Mouse (Mus musculus) liver, embryonic 13.5 days (tissue): ENCODE data around the gene Cfd. TPM values are rescaled to one million over a fixed set of nuclear protein-coding genes. Genes with fewer than 3 reads are reported as not detected.
"Not testable (repeated sequence)": the region's sequence is repeated elsewhere in the genome, so short reads cannot be mapped to it uniquely, and the experiment has no call there.

Experiments used
- ATAC-seq: fragments of 200-750 bp; cut with Nextera tagmentation; 2 replicates; pipeline ENCODE4 v1.8.0; 2017; ENCODE audit warnings: low read depth, mild to moderate bottlenecking, moderate number of reproducible peaks, moderate library complexity
- DNase-seq: peaks from one replicate; pipeline ENCODE4 v3.0.0; 2022
- H3K27ac ChIP-seq: fragments of 300-500 bp; sonication (generic); 2 replicates; pipeline ENCODE4 v1.5.1; 2015; ENCODE audit warnings: moderate library complexity, mild to moderate bottlenecking, inconsistent platforms
- H3K27me3 ChIP-seq: fragments of 300-500 bp; sonication (generic); 2 replicates; pipeline ENCODE4 v1.6.1; 2015; ENCODE audit warnings: mild to moderate bottlenecking, inconsistent platforms
- H3K36me3 ChIP-seq: fragments of 300-500 bp; sonication (generic); 2 replicates; pipeline ENCODE4 v1.6.1; 2015; ENCODE audit warnings: mild to moderate bottlenecking, inconsistent platforms
- H3K4me1 ChIP-seq: fragments of 300-500 bp; sonication (generic); replicated peaks from 2 replicates; pipeline ENCODE4 v1.6.1; 2015; ENCODE audit warnings: inconsistent platforms
- H3K4me2 ChIP-seq: fragments of 300-500 bp; sonication (generic); 2 replicates; pipeline ENCODE4 v1.6.1; 2015; ENCODE audit warnings: inconsistent platforms, mild to moderate bottlenecking, moderate library complexity
- H3K4me3 ChIP-seq: fragments of 300-500 bp; sonication (generic); replicated peaks from 2 replicates; pipeline ENCODE4 v1.5.1; 2015; ENCODE audit warnings: mild to moderate bottlenecking, inconsistent platforms
- H3K9ac ChIP-seq: fragments of 300-500 bp; sonication (generic); 2 replicates; pipeline ENCODE4 v1.6.1; 2015; ENCODE audit warnings: mild to moderate bottlenecking, inconsistent platforms
- H3K9me3 ChIP-seq: fragments of 300-500 bp; sonication (generic); replicated peaks from 2 replicates; pipeline ENCODE4 v1.6.1; 2016; ENCODE audit warnings: inconsistent platforms
- WGBS: fragments of 180-500 bp; shearing (Covaris S2); methylation state at CpG from one replicate; pipeline ENCODE4 v1.1.7; 2015; ENCODE audit not compliant: insufficient replicate concordance; 5-methylcytosine and 5-hydroxymethylcytosine counted together
- polyA plus RNA-seq: library from polyadenylated mRNA; unstranded; fragments of >200 nt; fragmentation: Nextera tagmentation; extraction: Ambion mirVana; gene quantifications from 2 replicates; pipeline ENCODE4 v1.2.1, GENCODE M21; 2015

Cfd gene
- polyA plus RNA-seq, 1 experiment from 2014 or later = not detected

DNA sequence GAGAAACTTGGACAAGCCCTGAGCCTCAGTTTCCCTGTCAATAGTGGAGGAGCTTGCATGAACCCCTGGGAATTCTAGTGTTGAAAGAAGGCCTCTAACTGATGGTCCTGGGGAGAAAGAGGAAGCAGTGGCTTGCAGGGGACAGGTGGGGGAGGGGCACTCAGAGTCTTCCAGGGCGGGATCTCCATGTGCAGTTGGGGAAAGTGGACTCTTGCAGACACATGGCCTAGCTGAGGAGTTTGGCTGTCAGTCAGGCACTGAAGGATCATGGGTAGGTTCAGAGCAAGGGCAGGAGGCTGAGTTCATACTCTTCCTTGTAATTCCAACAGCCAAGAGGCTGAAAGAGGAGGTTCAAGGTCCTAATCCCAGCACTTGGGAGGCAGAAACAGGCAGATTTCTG, 13.5 kb upstream of the Cfd start:
- H3K36me3 ChIP-seq = no peaks in the 10 kb centered on the region
- H3K4me2 ChIP-seq = no peak overlapping the region
- ATAC-seq (no peak), DNase-seq (no peak)
- no peak overlapping the region for H3K4me3 ChIP-seq
- H3K4me1 ChIP-seq = peaks cover 62% of the 10 kb centered on the region
- H3K27ac ChIP-seq = peak overlapping the region; percentile 44
- 9% methylated on average over 1 of the region's 1 CpGs for WGBS
- H3K27me3 ChIP-seq = peaks cover 43% of the 10 kb centered on the region
- no peak overlapping the region for H3K9ac ChIP-seq
- no peaks in the 10 kb centered on the region for H3K9me3 ChIP-seq

DNA sequence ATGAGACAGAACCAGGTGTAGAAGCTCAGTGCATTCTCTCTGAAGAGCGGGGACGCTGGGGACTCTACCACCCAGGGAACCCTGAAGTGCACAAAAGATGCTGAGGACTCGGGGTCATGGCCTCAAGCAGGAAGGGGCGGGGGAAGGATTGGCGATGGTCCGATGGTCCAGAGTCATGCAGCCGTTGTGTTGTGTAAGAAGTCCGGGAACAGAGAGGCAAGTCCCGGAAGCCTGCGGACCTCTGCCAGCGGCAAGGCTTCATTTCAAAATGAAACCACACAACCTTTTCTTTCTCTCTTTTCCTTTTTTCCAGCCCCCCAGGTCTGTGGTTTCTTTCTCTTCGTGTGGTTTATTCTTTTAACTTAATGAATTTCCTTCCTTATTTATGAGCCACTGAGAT, 12.9 kb upstream of the Cfd start:
- H3K4me2 ChIP-seq = peak overlapping the region; percentile 28
- peak overlapping the region; percentile 44 for H3K27ac ChIP-seq
- H3K9ac ChIP-seq = no peak overlapping the region
- H3K36me3 ChIP-seq = no peaks in the 10 kb centered on the region
- DNase-seq = no peak
- H3K27me3 ChIP-seq = peaks cover 44% of the 10 kb centered on the region
- no peak overlapping the region for H3K4me3 ChIP-seq
- ATAC-seq = no peak
- 10% methylated on average over 12 of the region's 12 CpGs for WGBS
- H3K4me1 ChIP-seq = peaks cover 68% of the 10 kb centered on the region
- no peaks in the 10 kb centered on the region for H3K9me3 ChIP-seq

DNA sequence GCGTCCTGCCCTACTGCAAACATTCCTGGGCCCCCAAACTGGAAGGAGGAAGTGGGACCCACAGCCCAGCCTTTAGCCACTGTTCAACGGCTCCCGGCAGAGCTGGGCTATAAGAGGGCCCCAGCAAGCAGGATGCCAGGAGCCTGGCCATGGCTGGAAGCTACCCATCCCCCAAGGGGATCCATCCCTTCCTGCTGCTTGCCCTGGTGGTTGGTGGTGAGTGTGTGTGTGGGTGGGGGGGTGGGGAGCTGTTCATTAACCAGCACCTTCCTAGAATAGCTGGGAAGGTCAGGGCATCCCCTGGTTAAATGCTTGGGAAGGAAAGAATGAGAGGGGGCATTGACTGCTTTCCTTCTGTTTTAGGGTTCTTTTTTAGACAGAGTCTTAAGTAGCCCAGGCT, 11.1 kb upstream of the Cfd start:
- Histone ChIP-seq H3K9ac (no peak overlapping the region; the same call in 1 of the 2 replicates), H3K4me3 (no peak overlapping the region), H3K4me1 (peaks cover 72% of the 10 kb centered on the region), H3K4me2 (peak overlapping the region; percentile 56), H3K9me3 (no peaks in the 10 kb centered on the region), H3K27ac (peak overlapping the region; percentile 55; the same call in 1 of the 2 replicates), H3K27me3 (peaks cover 34% of the 10 kb centered on the region), H3K36me3 (no peaks in the 10 kb centered on the region)
- 18% methylated on average over 3 of the region's 3 CpGs for WGBS
- no peak; the same call in 1 of the 2 replicates for ATAC-seq
- no peak for DNase-seq

DNA sequence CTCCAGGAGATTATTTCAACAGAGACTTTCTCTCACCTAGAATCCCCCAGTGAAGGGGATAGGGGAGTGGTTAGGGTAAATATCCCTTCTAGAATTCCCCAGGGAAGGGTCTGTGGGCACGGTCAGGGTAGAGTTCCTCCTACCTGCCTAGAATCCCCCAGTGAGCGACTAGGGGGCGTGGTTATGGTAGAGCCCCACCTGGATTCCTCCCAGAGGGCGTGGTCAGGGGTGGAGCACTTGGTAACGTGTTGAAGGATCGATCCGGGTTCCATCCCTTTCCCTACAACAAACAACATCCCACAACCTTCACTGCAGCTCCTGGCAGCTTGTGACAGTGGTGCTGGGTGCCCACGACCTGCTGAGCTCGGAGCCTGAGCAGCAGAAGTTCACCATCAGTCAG, 9.9 kb upstream of the Cfd start:
- no peak for ATAC-seq
- peak overlapping the region; percentile 42 for H3K4me3 ChIP-seq
- peak overlapping the region; percentile 55 for H3K27ac ChIP-seq
- no peaks in the 10 kb centered on the region for H3K9me3 ChIP-seq
- peaks cover 72% of the 10 kb centered on the region for H3K4me1 ChIP-seq
- no peaks in the 10 kb centered on the region for H3K36me3 ChIP-seq
- WGBS = 8% methylated on average over 9 of the region's 9 CpGs
- H3K4me2 ChIP-seq = peak overlapping the region; percentile 56
- 0 out of 2 replicates have a peak overlapping the region, but pooled peaks have one; percentile 29 for H3K9ac ChIP-seq
- DNase-seq = no peak
- peaks cover 23% of the 10 kb centered on the region; the same call in 1 of the 2 replicates for H3K27me3 ChIP-seq

DNA sequence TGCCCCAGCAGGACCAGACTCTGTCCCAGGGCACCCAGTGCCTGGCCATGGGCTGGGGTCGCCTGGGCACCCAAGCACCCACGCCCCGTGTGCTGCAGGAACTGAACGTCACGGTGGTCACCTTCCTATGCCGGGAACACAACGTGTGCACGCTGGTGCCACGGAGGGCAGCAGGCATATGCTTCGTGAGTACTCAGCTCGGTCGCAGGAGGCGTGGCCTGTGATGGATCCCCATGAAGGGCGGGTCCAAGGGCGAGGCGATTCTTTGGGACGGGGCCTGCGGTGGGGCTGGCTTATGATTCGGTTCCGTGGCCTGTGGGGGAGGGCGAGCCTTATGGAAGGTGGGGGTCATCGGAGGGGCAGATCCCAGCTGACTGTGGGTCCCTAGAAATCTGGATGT, 8.7 kb upstream of the Cfd start:
- Histone ChIP-seq H3K4me1 (peaks cover 67% of the 10 kb centered on the region), H3K36me3 (no peaks in the 10 kb centered on the region), H3K9me3 (no peaks in the 10 kb centered on the region), H3K4me3 (peak overlapping the region; percentile 42), H3K27me3 (peaks cover 23% of the 10 kb centered on the region; the same call in 1 of the 2 replicates), H3K9ac (peak overlapping the region; percentile 29; the same call in 1 of the 2 replicates), H3K27ac (no peak overlapping the region), H3K4me2 (peak overlapping the region; percentile 56)
- ATAC-seq = peak; percentile 43; the same call in 1 of the 2 replicates
- DNase-seq = peak; percentile 51
- WGBS = 3% methylated on average over 22 of the region's 22 CpGs

- Histone ChIP-seq H3K9ac (no peak overlapping the region; the same call in 1 of the 2 replicates), H3K36me3 (no peaks in the 10 kb centered on the region), H3K4me1 (peaks cover 52% of the 10 kb centered on the region), H3K4me2 (0 out of 2 replicates have a peak overlapping the region, but pooled peaks have one; percentile 8), H3K27me3 (peaks cover 23% of the 10 kb centered on the region; the same call in 1 of the 2 replicates), H3K4me3 (no peak overlapping the region), H3K27ac (no peak overlapping the region), H3K9me3 (no peaks in the 10 kb centered on the region)
- 15% methylated on average over 22 of the region's 22 CpGs for WGBS
- DNase-seq = peak; percentile 64
- 0 out of 2 replicates have a peak, but pooled peaks have one; percentile 1 for ATAC-seq
Observed at GRCm38 (mm10) chr10:79883297-79884084, 7.2 kb upstream of the Cfd start.

DNA sequence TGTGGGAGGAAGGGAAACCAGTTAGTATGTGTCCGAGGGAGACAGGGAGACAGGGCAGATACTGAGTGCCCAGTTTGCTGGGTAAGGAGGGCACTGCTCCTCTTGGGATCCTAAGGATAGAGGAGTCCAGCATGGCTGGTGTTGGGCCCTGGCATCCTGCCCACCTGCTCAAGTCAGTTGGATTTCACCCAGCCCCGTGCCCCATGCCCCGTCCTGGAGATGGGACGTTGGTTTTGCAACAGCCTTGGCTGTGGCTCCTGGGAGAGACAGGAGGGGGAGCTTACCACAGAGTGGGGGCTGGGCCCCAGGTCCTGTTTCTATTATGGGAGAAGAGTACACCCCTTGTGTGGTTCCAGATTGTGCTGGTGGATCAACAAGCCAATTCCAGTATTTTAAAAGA, 6.2 kb upstream of the Cfd start:
- H3K4me2 ChIP-seq = no peak overlapping the region
- peaks cover 21% of the 10 kb centered on the region; the same call in 1 of the 2 replicates for H3K27me3 ChIP-seq
- WGBS = 32% methylated on average over 4 of the region's 4 CpGs
- no peaks in the 10 kb centered on the region for H3K9me3 ChIP-seq
- H3K4me3 ChIP-seq = no peak overlapping the region
- H3K9ac ChIP-seq = no peak overlapping the region
- no peaks in the 10 kb centered on the region for H3K36me3 ChIP-seq
- no peak overlapping the region for H3K27ac ChIP-seq
- no peak for DNase-seq
- H3K4me1 ChIP-seq = peaks cover 45% of the 10 kb centered on the region
- no peak for ATAC-seq

DNA sequence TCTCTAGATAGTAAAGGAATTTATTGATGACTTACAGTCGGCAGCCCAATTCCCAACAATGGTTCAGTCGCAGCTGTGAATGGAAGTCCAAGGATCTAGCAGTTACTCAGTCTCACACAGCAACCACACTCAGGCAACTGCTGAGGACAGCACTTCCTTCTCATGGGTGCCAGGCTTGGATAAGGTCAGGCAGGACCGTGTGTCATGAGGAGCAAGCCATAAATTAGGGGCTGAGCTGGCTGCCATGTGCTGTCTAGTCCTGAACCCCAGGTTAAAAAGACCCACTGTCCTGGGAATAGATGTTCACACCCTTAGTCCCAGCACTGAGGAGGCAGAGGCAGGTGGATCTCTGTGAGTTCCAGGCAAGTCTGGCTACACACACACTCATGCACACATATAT, 5.7 kb upstream of the Cfd start:
- ATAC-seq, H3K36me3 ChIP-seq, H3K4me2 ChIP-seq, H3K9ac ChIP-seq, H3K9me3 ChIP-seq, H3K27ac ChIP-seq, DNase-seq, H3K4me3 ChIP-seq: not testable (repeated sequence)
- H3K27me3 ChIP-seq = peaks cover 17% of the 10 kb centered on the region; the same call in 1 of the 2 replicates
- WGBS = 35% methylated on average over 3 of the region's 3 CpGs
- peaks cover 41% of the 10 kb centered on the region for H3K4me1 ChIP-seq

- H3K4me3 ChIP-seq = no peak within 1 kb of the TSS
- no peak within 1 kb of the TSS for H3K27ac ChIP-seq
- peaks cover 30% of the 10 kb centered on the region for H3K4me1 ChIP-seq
- ATAC-seq = no peak
- H3K27me3 ChIP-seq = peaks cover 13% of the 10 kb centered on the region; the same call in 1 of the 2 replicates
- DNase-seq = no peak
- WGBS = 53% methylated on average over 6 of the region's 6 CpGs
- no peaks in the 10 kb centered on the region for H3K36me3 ChIP-seq
- no peak within 1 kb of the TSS for H3K9ac ChIP-seq
- H3K4me2 ChIP-seq = no peak within 1 kb of the TSS
- no peaks in the 10 kb centered on the region for H3K9me3 ChIP-seq
Observed at GRCm38 (mm10) chr10:79886054-79886453, 4.6 kb upstream of the Cfd start, which contains the start of gene Elane. Gene Elane (plus strand): TSS chr10:79886247.

GRCm38 (mm10) chr10:79886611-79887010, 4.0 kb upstream of the Cfd start:
- Histone ChIP-seq H3K4me3 (no peak overlapping the region), H3K27ac (no peak overlapping the region), H3K27me3 (peaks cover 13% of the 10 kb centered on the region; the same call in 1 of the 2 replicates), H3K4me2 (no peak overlapping the region), H3K4me1 (peaks cover 24% of the 10 kb centered on the region), H3K9me3 (no peaks in the 10 kb centered on the region), H3K36me3 (no peaks in the 10 kb centered on the region), H3K9ac (no peak overlapping the region)
- ATAC-seq (no peak), DNase-seq (no peak)
- WGBS = 74% methylated on average over 8 of the region's 8 CpGs

- Histone ChIP-seq H3K9me3 (no peaks in the 10 kb centered on the region), H3K4me2 (no peak overlapping the region), H3K36me3 (no peaks in the 10 kb centered on the region), H3K27ac (no peak overlapping the region), H3K27me3 (no peaks in the 10 kb centered on the region), H3K4me1 (peaks cover 2% of the 10 kb centered on the region; the same call in 1 of the 2 replicates), H3K4me3 (no peak overlapping the region), H3K9ac (no peak overlapping the region)
- DNase-seq (no peak), ATAC-seq (no peak)
- WGBS = 66% methylated on average over 2 of the region's 2 CpGs
Observed at GRCm38 (mm10) chr10:79889386-79889785, 1.3 kb upstream of the Cfd start.
